Mouse (Mus musculus): ENCODE measurements around the gene Lrrc34. TPM values are rescaled to one million over a fixed set of nuclear protein-coding genes. Genes with fewer than 3 reads are reported as not detected.

Lrrc34 gene
- polyA plus RNA-seq, 1 experiment: not detected

DNA sequence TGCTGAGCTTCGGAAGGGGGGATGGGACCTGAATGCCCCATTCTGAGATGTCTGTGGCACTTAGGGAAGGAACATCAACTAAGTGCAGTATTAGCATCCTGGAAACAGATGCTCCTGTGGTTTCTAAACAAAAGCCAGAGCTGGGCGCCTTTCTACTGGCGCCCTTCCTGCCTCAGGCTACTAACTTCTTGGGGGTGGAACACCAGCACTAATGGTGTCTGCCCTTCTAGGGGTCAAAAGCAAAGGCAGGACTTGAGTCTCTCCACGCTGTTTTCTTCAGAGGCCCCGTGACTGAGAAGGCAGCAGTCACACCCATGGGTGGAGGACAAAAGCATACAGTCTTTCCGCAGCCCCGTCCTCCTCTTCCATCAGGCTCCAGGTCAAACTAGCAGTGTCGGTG, 908 bp downstream of the Lrrc34 start:
- Histone ChIP-seq H3K27me3 (replicated peaks) (peaks cover 42% of the 10 kb centered on the region), H3K9me3 (no peaks in the 10 kb centered on the region)
- no peak for TF ChIP-seq FLI1 (IDR thresholded peaks at IDR 0.05; ENCODE audit: low read length)
- TF ChIP-seq GATA1 (IDR thresholded peaks at IDR 0.05; ENCODE audit: borderline replicate concordance, low read length): no peak

DNA sequence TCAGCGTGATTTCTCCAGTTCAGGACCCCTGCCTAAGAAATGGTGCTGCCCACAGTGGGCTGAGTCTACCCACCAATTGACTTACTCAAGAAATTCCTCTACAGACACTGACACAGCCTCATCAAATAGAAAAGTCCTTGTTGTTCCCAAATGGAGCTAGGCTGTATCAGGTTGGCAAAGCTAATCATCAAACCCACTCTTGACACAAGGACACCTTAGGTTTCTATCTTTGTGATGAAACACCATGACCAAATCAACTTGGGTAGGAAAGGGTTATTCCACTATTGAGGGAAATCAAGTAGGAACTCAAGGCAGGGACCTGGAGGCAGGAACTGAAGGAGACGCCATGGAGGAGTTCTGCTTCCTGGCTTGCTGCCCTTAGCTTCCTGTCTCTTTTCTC, 3.5 kb downstream of the Lrrc34 start, which contains the start of gene Lrriq4:
TSS of gene Lrriq4 (plus strand) at position 301 of the 400 bp plus-strand sequence.
- no peaks in the 10 kb centered on the region for H3K36me3 ChIP-seq (replicated peaks; ENCODE audit: low read length)
- peaks cover 18% of the 10 kb centered on the region for H3K27me3 ChIP-seq (replicated peaks)
- H3K9me3 ChIP-seq: no peaks in the 10 kb centered on the region
- H3K4me1 ChIP-seq: peaks cover 10% of the 10 kb centered on the region
- no peak within 1 kb of the TSS for H3K4me3 ChIP-seq (replicated peaks)
- TF ChIP-seq FLI1 (IDR thresholded peaks at IDR 0.05; ENCODE audit: low read length): no peak
- no peak for TF ChIP-seq GATA1 (IDR thresholded peaks at IDR 0.05; ENCODE audit: borderline replicate concordance, low read length)

More for the DNA sequence above, 908 bp downstream of the Lrrc34 start:
- Histone ChIP-seq H3K4me3 (replicated peaks) (no peak overlapping the region), H3K4me1 (peaks cover 20% of the 10 kb centered on the region), H3K36me3 (replicated peaks; ENCODE audit: low read length) (no peaks in the 10 kb centered on the region)

DNA sequence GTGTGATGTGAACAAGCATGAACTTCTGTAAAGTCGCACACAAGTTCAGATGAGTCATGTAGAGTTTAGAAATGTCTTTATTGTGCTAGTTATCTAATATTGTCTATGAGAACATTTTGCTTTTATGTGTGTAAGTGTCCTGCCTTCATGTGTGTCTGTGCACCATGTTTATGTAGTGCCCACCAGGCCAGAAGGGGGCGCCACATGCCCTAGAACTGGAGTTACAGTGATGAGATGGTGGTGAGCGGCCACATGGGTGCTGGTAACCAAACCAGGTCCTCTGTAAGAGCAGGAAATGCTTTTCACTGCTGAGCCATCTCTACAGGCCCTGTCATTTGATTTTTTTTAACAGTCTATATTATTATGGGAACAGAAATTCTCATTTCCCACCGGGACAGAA, 12.0 kb downstream of the Lrrc34 start:
- no peaks in the 10 kb centered on the region for H3K36me3 ChIP-seq (replicated peaks; ENCODE audit: low read length)
- H3K4me1 ChIP-seq: peaks cover 5% of the 10 kb centered on the region; the same call in 1 of the 2 replicates
- no peak overlapping the region for H3K4me3 ChIP-seq (replicated peaks)
- no peaks in the 10 kb centered on the region for H3K27me3 ChIP-seq (replicated peaks)
- H3K9me3 ChIP-seq: peaks cover 2% of the 10 kb centered on the region; the same call in 1 of the 2 replicates
- TF ChIP-seq FLI1 (IDR thresholded peaks at IDR 0.05; ENCODE audit: low read length) (no peak), GATA1 (IDR thresholded peaks at IDR 0.05; ENCODE audit: borderline replicate concordance, low read length) (no peak)

DNA sequence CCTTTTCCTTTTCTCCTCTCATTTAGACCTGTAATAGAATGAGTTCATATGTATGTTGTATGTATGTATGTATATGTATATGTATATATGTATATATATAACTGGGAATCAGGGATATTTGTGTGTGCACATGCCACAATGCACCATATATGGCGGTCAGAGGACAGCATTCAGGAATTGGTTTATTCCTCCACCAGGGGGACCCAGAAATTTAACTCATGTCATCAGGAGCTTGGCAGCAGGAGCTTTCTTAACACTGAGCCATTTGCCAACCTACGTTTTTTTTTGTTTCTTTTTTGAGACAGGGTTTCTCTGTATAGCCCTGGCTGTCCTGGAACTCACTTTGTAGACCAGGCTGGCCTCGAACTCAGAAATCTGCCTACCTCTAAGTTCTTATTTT, 14.0 kb downstream of the Lrrc34 start:
- H3K4me3 ChIP-seq (replicated peaks): no peak overlapping the region
- no peak for TF ChIP-seq GATA1 (IDR thresholded peaks at IDR 0.05; ENCODE audit: borderline replicate concordance, low read length)
- TF ChIP-seq FLI1 (IDR thresholded peaks at IDR 0.05; ENCODE audit: low read length): no peak
- H3K4me1 ChIP-seq: peaks cover 5% of the 10 kb centered on the region; the same call in 1 of the 2 replicates
- no peaks in the 10 kb centered on the region for H3K36me3 ChIP-seq (replicated peaks; ENCODE audit: low read length)
- peaks cover 2% of the 10 kb centered on the region; the same call in 1 of the 2 replicates for H3K9me3 ChIP-seq
- no peaks in the 10 kb centered on the region for H3K27me3 ChIP-seq (replicated peaks)

DNA sequence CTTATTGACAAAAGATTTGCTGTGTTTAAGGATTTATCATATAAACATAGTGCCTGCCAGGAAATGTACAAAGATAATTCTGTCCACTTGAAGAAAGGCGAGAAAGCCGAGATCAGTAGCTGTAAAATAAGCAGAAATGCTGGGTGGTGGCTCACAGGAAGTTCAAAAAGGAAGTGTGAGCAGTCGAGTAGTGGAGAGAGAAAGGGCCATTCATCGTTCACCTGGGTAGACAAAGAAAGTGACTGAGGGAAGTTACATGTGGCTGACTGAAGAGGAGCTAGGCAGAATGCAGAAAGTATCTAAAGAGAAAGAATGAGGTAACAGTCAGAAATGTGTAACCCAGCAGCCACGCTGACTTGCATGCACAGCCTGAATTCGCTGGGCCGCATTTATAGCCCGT, 27.5 kb downstream of the Lrrc34 start:
- TF ChIP-seq GATA1 (IDR thresholded peaks at IDR 0.05; ENCODE audit: borderline replicate concordance, low read length): no peak
- no peak for TF ChIP-seq FLI1 (IDR thresholded peaks at IDR 0.05; ENCODE audit: low read length)
- peaks cover 70% of the 10 kb centered on the region for H3K36me3 ChIP-seq (replicated peaks; ENCODE audit: low read length)
- no peaks in the 10 kb centered on the region for H3K9me3 ChIP-seq
- no peak overlapping the region for H3K4me3 ChIP-seq (replicated peaks)
- peaks cover 15% of the 10 kb centered on the region for H3K4me1 ChIP-seq
- no peaks in the 10 kb centered on the region for H3K27me3 ChIP-seq (replicated peaks)

DNA sequence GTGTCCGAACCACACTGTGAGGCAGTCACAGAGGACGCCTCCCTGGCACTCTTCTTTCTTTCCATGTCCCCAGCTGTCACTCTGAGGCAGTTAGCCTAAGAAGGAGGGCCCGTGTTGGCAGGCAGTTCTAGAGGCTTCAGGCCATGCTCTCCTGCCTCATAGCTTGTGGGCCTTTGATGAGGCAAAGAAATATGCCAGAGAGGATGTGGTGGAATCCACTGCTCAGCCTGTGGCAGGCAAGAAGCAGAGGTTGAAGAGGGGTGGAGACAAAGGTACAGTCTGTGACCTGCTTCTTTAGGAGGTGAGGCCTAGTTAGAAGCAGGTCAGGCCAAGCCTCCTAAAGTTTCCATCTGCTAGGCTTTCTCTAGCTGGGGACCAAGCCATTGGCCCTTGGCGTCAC, 36.7 kb downstream of the Lrrc34 start:
- H3K36me3 ChIP-seq (replicated peaks; ENCODE audit: low read length): peaks cover 95% of the 10 kb centered on the region
- H3K4me1 ChIP-seq: peaks cover 58% of the 10 kb centered on the region
- H3K9me3 ChIP-seq: no peaks in the 10 kb centered on the region
- H3K4me3 ChIP-seq (replicated peaks): no peak overlapping the region
- H3K27me3 ChIP-seq (replicated peaks): no peaks in the 10 kb centered on the region
- TF ChIP-seq GATA1 (IDR thresholded peaks at IDR 0.05; ENCODE audit: borderline replicate concordance, low read length) (no peak), FLI1 (IDR thresholded peaks at IDR 0.05; ENCODE audit: low read length) (no peak)

DNA sequence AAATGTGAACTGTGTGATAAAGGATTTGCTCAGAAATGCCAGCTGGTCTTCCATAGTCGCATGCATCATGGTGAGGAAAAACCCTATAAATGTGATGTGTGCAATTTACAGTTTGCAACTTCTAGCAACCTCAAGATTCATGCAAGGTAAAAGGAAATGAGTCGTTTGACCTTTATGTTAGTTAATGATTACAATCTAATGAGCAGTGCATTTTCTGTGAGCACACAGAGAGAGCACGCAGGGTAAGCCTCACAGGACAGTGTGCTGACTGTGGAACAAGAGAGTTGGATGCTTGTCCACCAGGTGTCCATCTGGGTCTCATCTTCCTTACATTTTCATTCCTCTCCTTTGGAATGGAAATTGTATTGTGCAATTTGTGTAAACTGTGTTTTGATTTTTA, 38.7 kb downstream of the Lrrc34 start:
- Histone ChIP-seq H3K4me1 (peaks cover 62% of the 10 kb centered on the region), H3K36me3 (replicated peaks; ENCODE audit: low read length) (peaks cover 96% of the 10 kb centered on the region)
- TF ChIP-seq FLI1 (IDR thresholded peaks at IDR 0.05; ENCODE audit: low read length) (no peak), GATA1 (IDR thresholded peaks at IDR 0.05; ENCODE audit: borderline replicate concordance, low read length) (no peak)

DNA sequence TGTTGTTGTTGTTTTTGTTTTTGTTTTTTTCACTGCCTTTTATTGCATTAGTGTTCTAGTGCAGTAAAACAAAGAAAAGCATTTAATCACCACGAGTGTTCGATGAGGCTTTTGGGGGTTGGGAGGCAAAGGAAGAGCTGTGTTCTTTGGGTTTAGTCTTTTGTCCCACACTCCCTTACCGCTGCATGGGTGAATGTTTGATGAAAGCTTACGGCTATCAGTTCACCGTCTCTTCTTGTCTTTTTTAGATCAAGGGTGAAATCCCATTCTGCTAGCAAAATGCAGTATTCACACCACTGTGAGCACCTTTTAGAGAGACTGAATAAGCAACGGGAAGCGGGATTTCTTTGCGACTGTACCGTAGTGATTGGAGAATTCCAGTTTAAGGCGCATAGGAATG, 44.4 kb downstream of the Lrrc34 start:
- Histone ChIP-seq H3K4me3 (replicated peaks) (peak overlapping the region; percentile 99), H3K27me3 (replicated peaks) (peaks cover 3% of the 10 kb centered on the region), H3K36me3 (replicated peaks; ENCODE audit: low read length) (peaks cover 42% of the 10 kb centered on the region), H3K9me3 (no peaks in the 10 kb centered on the region), H3K4me1 (peaks cover 52% of the 10 kb centered on the region)
- TF ChIP-seq FLI1 (IDR thresholded peaks at IDR 0.05; ENCODE audit: low read length): no peak
- TF ChIP-seq GATA1 (IDR thresholded peaks at IDR 0.05; ENCODE audit: borderline replicate concordance, low read length): no peak

More for the DNA sequence above, 38.7 kb downstream of the Lrrc34 start:
- H3K4me3 ChIP-seq (replicated peaks): peak overlapping the region; percentile 56
- no peaks in the 10 kb centered on the region for H3K9me3 ChIP-seq
- H3K27me3 ChIP-seq (replicated peaks): no peaks in the 10 kb centered on the region

DNA sequence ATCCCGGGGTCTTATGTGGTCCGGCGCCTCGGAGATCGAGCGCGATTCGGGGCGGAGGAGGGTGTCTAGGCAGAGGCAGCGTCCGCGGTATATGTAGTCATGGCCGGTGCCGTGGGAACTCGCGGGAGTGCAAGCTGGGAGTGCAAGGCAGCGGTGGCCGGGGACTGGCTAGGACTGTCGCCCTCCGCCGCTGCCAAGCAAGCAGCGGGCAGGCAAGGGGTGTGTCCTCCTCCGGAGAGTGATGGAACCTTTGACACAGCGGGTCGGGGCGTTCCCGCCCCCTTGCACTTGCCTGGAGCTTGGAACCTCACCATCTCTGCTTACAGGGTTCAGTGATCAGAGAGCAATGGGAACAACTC, 45.0 kb downstream of the Lrrc34 start:
- Histone ChIP-seq H3K4me1 (peaks cover 49% of the 10 kb centered on the region), H3K36me3 (replicated peaks; ENCODE audit: low read length) (peaks cover 39% of the 10 kb centered on the region), H3K4me3 (replicated peaks) (peak overlapping the region; percentile 99), H3K27me3 (replicated peaks) (peaks cover 4% of the 10 kb centered on the region), H3K9me3 (no peaks in the 10 kb centered on the region)
- TF ChIP-seq GATA1 (IDR thresholded peaks at IDR 0.05; ENCODE audit: borderline replicate concordance, low read length) (no peak), FLI1 (IDR thresholded peaks at IDR 0.05; ENCODE audit: low read length) (no peak)

DNA sequence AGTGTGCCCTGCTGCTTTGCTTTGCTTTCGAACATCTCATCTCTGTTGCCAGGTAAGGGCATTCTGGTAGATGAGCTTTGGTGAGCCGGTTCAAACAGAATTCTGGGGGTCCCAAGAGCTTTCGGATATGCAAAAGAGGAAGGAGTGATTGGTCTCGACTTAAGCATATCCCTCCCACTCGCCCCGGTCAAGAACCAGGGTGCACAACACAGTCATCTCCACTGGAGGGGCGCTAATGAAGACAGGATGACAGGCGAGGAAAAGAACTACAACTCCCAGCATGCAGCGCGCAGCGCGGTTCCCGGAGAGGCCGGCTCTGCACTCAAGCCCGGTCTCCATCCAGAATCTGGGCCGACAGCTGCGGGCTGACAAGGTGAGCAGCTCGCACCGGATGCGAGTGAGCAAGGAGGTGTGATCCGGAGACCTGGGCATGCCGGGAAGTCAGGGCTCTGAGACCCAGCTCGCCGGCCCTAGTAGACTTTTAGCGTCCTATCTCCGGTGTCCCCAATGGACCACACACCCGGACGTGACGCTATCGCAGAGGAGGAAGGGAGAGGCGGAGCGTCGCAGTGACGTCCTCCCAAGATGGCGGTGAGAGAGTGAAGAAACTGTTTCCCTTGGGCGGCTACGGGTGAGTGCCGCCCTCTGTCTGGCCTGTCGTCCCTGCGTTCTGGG, 45.5 kb downstream of the Lrrc34 start, which contains the start of gene Mynn:
TSS of gene Mynn (plus strand) at position 1 of the 675 bp plus-strand sequence.
- H3K4me3 ChIP-seq (replicated peaks): peak within 1 kb of the TSS; percentile 99
- no peak for TF ChIP-seq GATA1 (IDR thresholded peaks at IDR 0.05; ENCODE audit: borderline replicate concordance, low read length)
- TF ChIP-seq FLI1 (IDR thresholded peaks at IDR 0.05; ENCODE audit: low read length): no peak
- no peaks in the 10 kb centered on the region for H3K9me3 ChIP-seq
- peaks cover 4% of the 10 kb centered on the region for H3K27me3 ChIP-seq (replicated peaks)
- peaks cover 33% of the 10 kb centered on the region for H3K36me3 ChIP-seq (replicated peaks; ENCODE audit: low read length)
- peaks cover 44% of the 10 kb centered on the region for H3K4me1 ChIP-seq
